31 mouse cellular contexts compared by ENCODE assay signal in the genomic region with DNA sequence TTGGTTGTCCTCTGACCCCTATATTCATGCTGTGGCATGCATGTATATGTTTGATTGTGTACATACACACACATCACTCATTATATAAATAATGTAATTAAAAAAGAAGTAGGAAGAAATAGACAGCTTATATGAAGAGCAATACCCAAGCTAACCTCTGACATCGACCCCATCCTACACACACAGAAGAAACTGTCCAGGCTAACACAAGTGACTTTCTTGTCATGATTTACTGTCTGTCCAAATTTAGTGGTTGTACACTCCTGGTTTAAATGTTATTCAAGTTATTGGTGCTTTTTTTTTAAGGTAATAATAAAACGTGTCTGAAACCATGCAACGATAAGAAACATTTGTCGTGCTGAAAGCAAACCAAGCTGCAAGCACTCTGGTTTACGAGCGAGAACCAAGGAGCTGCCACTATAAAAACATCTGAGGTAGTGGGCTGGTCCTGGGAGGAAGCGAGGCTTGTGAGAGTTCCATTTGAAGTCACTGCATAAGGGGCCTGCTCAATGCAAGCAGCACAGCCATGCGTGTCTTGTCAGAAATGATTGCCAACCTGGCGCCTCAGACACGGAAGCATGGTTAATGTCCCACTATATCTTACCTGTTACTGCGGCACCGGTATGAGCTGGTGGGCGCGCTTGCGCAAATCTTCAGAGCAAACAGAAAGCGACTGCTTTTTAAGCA. TPM values are rescaled to one million over a fixed set of nuclear protein-coding genes. Genes with fewer than 3 reads are reported as not detected.
DNase-seq lines count a peak whose midpoint lies in the region; ATAC-seq and TF ChIP-seq lines count a peak whose summit lies in the region.
"Had no signal": no experiment of that assay in that cellular context is flagged by ENCODE, and none has a peak within 500 bp of the region (broad histone marks: within the 10 kb centered on the region; RNA-seq: fewer than 3 reads in every experiment).

No protein-coding gene starts in this region.

- DNase-seq in heart, embryonic 10.5 days (ENCODE audit: low spot score), result peak; percentile 70
- DNase-seq in heart, adult 18-20 months, result no peak
- peak; percentile 46 for DNase-seq in kidney, adult 9 months
- DNase-seq in kidney, postnatal 25 days, result peak; percentile 33 to 63
- no peak for DNase-seq in limb, embryonic 14.5 days (ENCODE audit: low spot score)
- no peak for DNase-seq in urinary bladder, adult 2 months (ENCODE audit: low spot score)
- DNase-seq in ovary, adult 18-20 months (ENCODE audit: low spot score), result no peak
- no peak for DNase-seq in lung, postnatal 14 days
- DNase-seq: adrenal gland, adult 8-10 months; cerebellum, adult 9-10 months; gastrocnemius, postnatal 36 days; heart, postnatal 36 days; right cerebral cortex, postnatal 25 days; thymus, postnatal 4 days had no signal

- no peaks in the 10 kb centered on the region for H3K36me3 ChIP-seq in heart, embryonic 10.5 days
- H3K36me3 ChIP-seq in limb, embryonic 14.5 days (ENCODE audit: control insufficient read depth, insufficient read depth, low read length), result no peaks in the 10 kb centered on the region
- H3K36me3 ChIP-seq: heart, embryonic 13.5 days; hindbrain, embryonic 15.5 days; lung, embryonic 15.5 days; midbrain, embryonic 13.5 days had no signal

- H3K9ac ChIP-seq in limb, embryonic 14.5 days (ENCODE audit: low read depth, low read length, severe bottlenecking), result no peak overlapping the region
- H3K9ac ChIP-seq: forebrain, embryonic 13.5 days; heart, embryonic 13.5 days; hindbrain, embryonic 15.5 days; liver, embryonic 14.5 days; lung, embryonic 15.5 days; midbrain, embryonic 13.5 days had no signal

- H3K4me3 ChIP-seq in heart, embryonic 10.5 days, result no peak overlapping the region
- H3K4me3 ChIP-seq in limb, embryonic 14.5 days (replicated peaks; ENCODE audit: low read length), result no peak overlapping the region
- H3K4me3 ChIP-seq: forebrain, embryonic 13.5 days; heart, embryonic 13.5 days; hindbrain, embryonic 15.5 days; lung, embryonic 15.5 days; midbrain, embryonic 13.5 days had no signal

- ATAC-seq in limb, embryonic 14.5 days (ENCODE audit: low FRiP score, low read depth), result no peak
- ATAC-seq: CD4-positive, CD25-positive, alpha-beta regulatory T cell, adult 4 months; forebrain, embryonic 13.5 days; midbrain, embryonic 13.5 days; Patski had no signal

- H3K9me3 ChIP-seq in heart, embryonic 10.5 days, result no peaks in the 10 kb centered on the region
- H3K9me3 ChIP-seq in limb, embryonic 14.5 days (ENCODE audit: control insufficient read depth, low read length), result no peaks in the 10 kb centered on the region
- H3K9me3 ChIP-seq: forebrain, embryonic 13.5 days; heart, embryonic 13.5 days; hindbrain, embryonic 15.5 days; lung, embryonic 15.5 days; midbrain, embryonic 13.5 days had no signal

- H3K4me1 ChIP-seq in heart, embryonic 10.5 days, result no peaks in the 10 kb centered on the region
- H3K4me1 ChIP-seq in limb, embryonic 14.5 days (ENCODE audit: control insufficient read depth, insufficient read depth, low read length), result peaks cover 4% of the 10 kb centered on the region; the same call in 1 of the 2 replicates
- H3K4me1 ChIP-seq: hindbrain, embryonic 15.5 days; lung, embryonic 15.5 days; midbrain, embryonic 13.5 days had no signal

- WGBS in heart, embryonic 10.5 days, result 82% methylated on average over 16 of the region's 16 CpGs
- WGBS in limb, embryonic 14.5 days, result 39% methylated on average over 16 of the region's 16 CpGs

- H3K4me2 ChIP-seq in limb, embryonic 14.5 days (replicated peaks; ENCODE audit: low read depth, low read length, severe bottlenecking), result peak overlapping the region; percentile 26; the same call in 1 of the 2 replicates
- H3K4me2 ChIP-seq: forebrain, embryonic 13.5 days; heart, embryonic 13.5 days; hindbrain, embryonic 15.5 days; lung, embryonic 15.5 days; midbrain, embryonic 13.5 days had no signal

- TF ChIP-seq POLR2A in limb, embryonic 14.5 days (IDR thresholded peaks at IDR 0.05; ENCODE audit: borderline replicate concordance, extremely low read depth, insufficient read depth, insufficient read length), result no peak

- H3K27ac ChIP-seq in heart, embryonic 10.5 days, result no peak overlapping the region
- H3K27ac ChIP-seq in limb, embryonic 14.5 days (replicated peaks; ENCODE audit: low read depth, low read length), result no peak overlapping the region
- H3K27ac ChIP-seq: forebrain, embryonic 13.5 days; heart, embryonic 13.5 days; hindbrain, embryonic 15.5 days; liver, embryonic 14.5 days; lung, embryonic 15.5 days; midbrain, embryonic 13.5 days had no signal

- H3K27me3 ChIP-seq in heart, embryonic 10.5 days (ENCODE audit: insufficient read depth, poor library complexity, severe bottlenecking), result no peaks in the 10 kb centered on the region
- no peaks in the 10 kb centered on the region for H3K27me3 ChIP-seq in limb, embryonic 14.5 days (ENCODE audit: control insufficient read depth, insufficient read depth, low read length)
- H3K27me3 ChIP-seq: forebrain, embryonic 13.5 days; hindbrain, embryonic 15.5 days; lung, embryonic 15.5 days; midbrain, embryonic 13.5 days had no signal

RNA-seq across cellular contexts. Expression of a gene that starts 32.6 kb away (rescaled TPM):
- not detected in 2 replicates for polyA plus RNA-seq in heart, embryonic 10.5 days (2016; fragmentation: Nextera tagmentation; extraction: Ambion mirVana)
- not detected for total RNA-seq in heart, adult 18-20 months (2021)
- polyA plus RNA-seq in limb, embryonic 14.5 days (2012; rRNA removed), result not detected in 2 replicates
- not detected in 2 replicates for polyA plus RNA-seq in limb, embryonic 14.5 days (2014; fragmentation: Nextera tagmentation; extraction: Ambion mirVana)
- not detected in 2 replicates for polyA plus RNA-seq in urinary bladder, adult 2 months (2012; rRNA removed)
- total RNA-seq: adrenal gland, adult 8-10 months; ES-E14; gastrocnemius, postnatal 36 days; heart, postnatal 36 days; layer of hippocampus, adult 18-20 months; layer of hippocampus, postnatal 25 days; left cerebral cortex, postnatal 14 days had no signal
- polyA plus RNA-seq: CD4-positive, CD25-positive, alpha-beta regulatory T cell, adult 4 months; cortical plate, adult 2 months; embryonic facial prominence, embryonic 11.5 days; forebrain, embryonic 13.5 days; heart, embryonic 13.5 days; hindbrain, embryonic 15.5 days; liver, embryonic 14.5 days; lung, embryonic 15.5 days; neural tube, embryonic 14.5 days; Patski; spleen, adult 2 months; stomach, embryonic 14.5 days had no signal

Comparison
In these comparisons a context has a peak if more than half of its experiments do, and no peak if none do; other contexts are left out.
1. DNase-seq: peak in heart, embryonic 10.5 days (single experiment), kidney, adult 9 months (single experiment) and kidney, postnatal 25 days (2 of 2); none in heart, adult 18-20 months (0 of 2), limb, embryonic 14.5 days (single experiment), urinary bladder, adult 2 months (single experiment), ovary, adult 18-20 months (single experiment) and lung, postnatal 14 days (single experiment).